Mouse (Mus musculus): ENCODE data around the gene Col4a5. TPM values are rescaled to one million over a fixed set of nuclear protein-coding genes. Genes with fewer than 3 reads are reported as not detected.

Gene Col4a5
- polyA plus RNA-seq (2014; fragmentation: Nextera tagmentation; extraction: Ambion mirVana): 8.0 and 9.4 TPM in 2 replicates

GRCm38 (mm10) chrX:141475110-141475509 is at the start of gene Col4a5:
Gene Col4a5, plus strand, starts transcription at chrX:141475385.
- H3K9ac ChIP-seq (ENCODE audit: low read length): peak within 1 kb of the TSS; percentile 65
- WGBS: 13% methylated on average over 11 of the region's 13 CpGs
- DNase-seq (ENCODE audit: low spot score, missing footprints) (peak; percentile 95), ATAC-seq (ENCODE audit: low FRiP score) (peak; percentile 88)
- no peak within 1 kb of the TSS for H3K27ac ChIP-seq (ENCODE audit: low read depth, low read length)
- no peaks in the 10 kb centered on the region for H3K9me3 ChIP-seq (ENCODE audit: control insufficient read depth, low read length)
- peak within 1 kb of the TSS; percentile 48 for H3K4me2 ChIP-seq
- H3K4me1 ChIP-seq (ENCODE audit: control insufficient read depth, insufficient read depth, low read length): no peaks in the 10 kb centered on the region
- peaks cover 17% of the 10 kb centered on the region for H3K27me3 ChIP-seq (ENCODE audit: control insufficient read depth, insufficient read depth, low read length)
- H3K4me3 ChIP-seq (ENCODE audit: low read depth, low read length): peak within 1 kb of the TSS; percentile 42
- H3K36me3 ChIP-seq (ENCODE audit: control insufficient read depth, insufficient read depth, low read length): no peaks in the 10 kb centered on the region

GRCm38 (mm10) chrX:141436780-141437179 is 38.4 kb upstream of the Col4a5 start:
- Histone ChIP-seq H3K4me1 (ENCODE audit: control insufficient read depth, insufficient read depth, low read length) (no peaks in the 10 kb centered on the region), H3K4me2 (no peak overlapping the region), H3K27me3 (ENCODE audit: control insufficient read depth, insufficient read depth, low read length) (peaks cover 4% of the 10 kb centered on the region; the same call in 1 of the 2 replicates), H3K9me3 (ENCODE audit: control insufficient read depth, low read length) (no peaks in the 10 kb centered on the region), H3K36me3 (ENCODE audit: control insufficient read depth, insufficient read depth, low read length) (no peaks in the 10 kb centered on the region), H3K9ac (ENCODE audit: low read length) (no peak overlapping the region), H3K27ac (ENCODE audit: low read depth, low read length) (no peak overlapping the region), H3K4me3 (ENCODE audit: low read depth, low read length) (no peak overlapping the region)
- 90% methylated on average over 6 of the region's 6 CpGs for WGBS
- no peak for ATAC-seq (ENCODE audit: low FRiP score)
- no peak for DNase-seq (ENCODE audit: low spot score, missing footprints)

GRCm38 (mm10) chrX:141439423-141439822 is 35.8 kb upstream of the Col4a5 start:
- Histone ChIP-seq H3K27me3 (ENCODE audit: control insufficient read depth, insufficient read depth, low read length) (0 out of 2 replicates have a peak, but pooled peaks cover 4% of the 10 kb centered on the region), H3K4me2 (no peak overlapping the region), H3K9ac (ENCODE audit: low read length) (no peak overlapping the region), H3K27ac (ENCODE audit: low read depth, low read length) (no peak overlapping the region), H3K36me3 (ENCODE audit: control insufficient read depth, insufficient read depth, low read length) (no peaks in the 10 kb centered on the region), H3K4me1 (ENCODE audit: control insufficient read depth, insufficient read depth, low read length) (no peaks in the 10 kb centered on the region), H3K4me3 (ENCODE audit: low read depth, low read length) (no peak overlapping the region), H3K9me3 (ENCODE audit: control insufficient read depth, low read length) (no peaks in the 10 kb centered on the region)
- no peak for DNase-seq (ENCODE audit: low spot score, missing footprints)
- no peak for ATAC-seq (ENCODE audit: low FRiP score)
- 71% methylated on average over 2 of the region's 2 CpGs for WGBS

DNA sequence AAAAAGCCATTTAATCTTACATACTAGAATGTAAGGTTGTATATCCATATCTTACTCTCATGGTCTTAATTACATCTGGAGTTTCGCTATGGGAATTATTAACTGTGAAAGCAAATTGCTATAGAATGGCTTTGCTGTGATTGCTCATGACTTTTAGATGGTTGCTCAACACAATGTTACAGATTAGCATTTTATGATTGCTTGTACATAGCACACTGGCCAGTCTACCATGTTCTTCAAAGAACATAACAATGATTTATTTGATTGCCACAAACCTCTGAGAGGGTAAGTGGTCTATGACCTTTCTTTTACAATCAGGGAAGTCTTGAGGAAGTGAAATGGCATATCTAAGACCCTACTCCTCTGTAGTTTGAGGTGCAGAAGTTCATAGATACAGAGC is 27.2 kb upstream of the Col4a5 start:
- 77% methylated on average over 1 of the region's 1 CpGs for WGBS
- Histone ChIP-seq H3K36me3 (ENCODE audit: control insufficient read depth, insufficient read depth, low read length) (no peaks in the 10 kb centered on the region), H3K4me2 (no peak overlapping the region), H3K4me3 (ENCODE audit: low read depth, low read length) (no peak overlapping the region), H3K27me3 (ENCODE audit: control insufficient read depth, insufficient read depth, low read length) (peaks cover 14% of the 10 kb centered on the region), H3K4me1 (ENCODE audit: control insufficient read depth, insufficient read depth, low read length) (no peaks in the 10 kb centered on the region), H3K9ac (ENCODE audit: low read length) (no peak overlapping the region), H3K9me3 (ENCODE audit: control insufficient read depth, low read length) (no peaks in the 10 kb centered on the region), H3K27ac (ENCODE audit: low read depth, low read length) (no peak overlapping the region)
- ATAC-seq (ENCODE audit: low FRiP score) (no peak), DNase-seq (ENCODE audit: low spot score, missing footprints) (no peak)

DNA sequence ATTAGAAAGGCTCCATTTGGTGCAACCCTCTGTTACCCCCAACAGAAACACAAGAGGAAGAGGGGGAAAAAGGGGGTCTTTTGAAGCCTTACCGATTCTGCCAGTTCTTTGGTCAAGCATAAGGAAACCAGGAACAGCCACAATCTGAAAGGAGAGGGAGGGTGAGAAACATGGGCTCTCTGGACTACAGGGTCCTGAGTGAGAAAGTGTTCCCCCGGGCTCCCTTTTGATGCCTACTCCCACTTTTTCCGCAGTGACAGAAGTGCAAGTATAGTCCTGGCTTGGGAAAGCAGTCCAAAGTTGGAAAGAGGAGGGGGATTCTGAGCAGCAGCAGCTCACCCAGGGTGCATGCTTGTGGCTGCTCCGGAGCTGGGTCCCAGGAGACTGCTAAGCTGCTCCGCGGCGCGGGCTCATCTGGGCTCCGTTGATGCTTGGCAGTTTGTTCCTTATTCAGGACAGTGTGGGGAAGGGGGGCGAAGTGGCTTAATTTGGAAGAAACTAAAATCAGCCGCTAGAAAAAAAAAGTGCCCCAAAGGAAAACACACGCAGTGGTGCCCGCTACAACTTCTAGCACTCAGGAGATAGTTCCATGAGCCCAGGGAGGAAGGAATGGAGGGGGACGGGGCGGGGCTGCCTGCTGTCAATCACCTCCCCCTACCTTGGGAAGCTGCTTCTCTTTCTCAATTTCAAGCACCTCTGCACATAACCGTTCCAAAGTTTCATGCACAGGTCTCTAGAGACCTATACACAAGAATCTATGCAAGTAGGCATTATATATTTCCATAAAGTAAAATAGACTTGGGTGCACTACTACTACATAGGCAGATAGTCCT is 1.5 kb upstream of the Col4a5 start, which contains the start of gene Col4a6:
TSS of gene Col4a6 (minus strand) at position 607 of the 833 bp plus-strand sequence.
- Histone ChIP-seq H3K9ac (ENCODE audit: low read length) (peak within 1 kb of the TSS; percentile 16; the same call in 1 of the 2 replicates), H3K27me3 (ENCODE audit: control insufficient read depth, insufficient read depth, low read length) (peaks cover 17% of the 10 kb centered on the region), H3K4me3 (ENCODE audit: low read depth, low read length) (peak within 1 kb of the TSS; percentile 42), H3K4me2 (peak within 1 kb of the TSS; percentile 48), H3K9me3 (ENCODE audit: control insufficient read depth, low read length) (no peaks in the 10 kb centered on the region), H3K36me3 (ENCODE audit: control insufficient read depth, insufficient read depth, low read length) (no peaks in the 10 kb centered on the region), H3K4me1 (ENCODE audit: control insufficient read depth, insufficient read depth, low read length) (no peaks in the 10 kb centered on the region), H3K27ac (ENCODE audit: low read depth, low read length) (no peak within 1 kb of the TSS)
- 15% methylated on average over 16 of the region's 16 CpGs for whole genome bisulfite sequencing
- DNase-seq (ENCODE audit: low spot score, missing footprints) (peak; percentile 89), ATAC-seq (ENCODE audit: low FRiP score) (peak; percentile 81)

GRCm38 (mm10) chrX:141475566-141476327 is 562 bp downstream of the Col4a5 start:
- Histone ChIP-seq H3K36me3 (ENCODE audit: control insufficient read depth, insufficient read depth, low read length) (no peaks in the 10 kb centered on the region), H3K27ac (ENCODE audit: low read depth, low read length) (no peak overlapping the region), H3K4me1 (ENCODE audit: control insufficient read depth, insufficient read depth, low read length) (no peaks in the 10 kb centered on the region), H3K4me3 (ENCODE audit: low read depth, low read length) (peak overlapping the region; percentile 42), H3K27me3 (ENCODE audit: control insufficient read depth, insufficient read depth, low read length) (peaks cover 14% of the 10 kb centered on the region), H3K9ac (ENCODE audit: low read length) (peak overlapping the region; percentile 65), H3K9me3 (ENCODE audit: control insufficient read depth, low read length) (no peaks in the 10 kb centered on the region), H3K4me2 (peak overlapping the region; percentile 48)
- DNase-seq (ENCODE audit: low spot score, missing footprints) (peak; percentile 83), ATAC-seq (ENCODE audit: low FRiP score) (peak; percentile 74)
- 18% methylated on average over 14 of the region's 14 CpGs for WGBS

GRCm38 (mm10) chrX:141494545-141494944 is 19.4 kb downstream of the Col4a5 start:
- DNase-seq (ENCODE audit: low spot score, missing footprints) (no peak), ATAC-seq (ENCODE audit: low FRiP score) (no peak)
- Histone ChIP-seq H3K4me2 (no peak overlapping the region), H3K27me3 (ENCODE audit: control insufficient read depth, insufficient read depth, low read length) (no peaks in the 10 kb centered on the region; the same call in 1 of the 2 replicates), H3K4me3 (ENCODE audit: low read depth, low read length) (no peak overlapping the region), H3K36me3 (ENCODE audit: control insufficient read depth, insufficient read depth, low read length) (no peaks in the 10 kb centered on the region), H3K4me1 (ENCODE audit: control insufficient read depth, insufficient read depth, low read length) (no peaks in the 10 kb centered on the region), H3K9ac (ENCODE audit: low read length) (no peak overlapping the region), H3K27ac (ENCODE audit: low read depth, low read length) (no peak overlapping the region), H3K9me3 (ENCODE audit: control insufficient read depth, low read length) (no peaks in the 10 kb centered on the region)
- 63% methylated on average over 4 of the region's 4 CpGs for WGBS

GRCm38 (mm10) chrX:141503125-141503524 is 27.9 kb downstream of the Col4a5 start:
- no peak overlapping the region for H3K27ac ChIP-seq (ENCODE audit: low read depth, low read length)
- H3K4me3 ChIP-seq (ENCODE audit: low read depth, low read length): no peak overlapping the region
- ATAC-seq (ENCODE audit: low FRiP score) (no peak), DNase-seq (ENCODE audit: low spot score, missing footprints) (no peak)
- no peaks in the 10 kb centered on the region for H3K9me3 ChIP-seq (ENCODE audit: control insufficient read depth, low read length)
- no peak overlapping the region for H3K4me2 ChIP-seq
- no peaks in the 10 kb centered on the region for H3K4me1 ChIP-seq (ENCODE audit: control insufficient read depth, insufficient read depth, low read length)
- no peaks in the 10 kb centered on the region; the same call in none of the 2 replicates for H3K27me3 ChIP-seq (ENCODE audit: control insufficient read depth, insufficient read depth, low read length)
- no peaks in the 10 kb centered on the region for H3K36me3 ChIP-seq (ENCODE audit: control insufficient read depth, insufficient read depth, low read length)
- 71% methylated on average over 1 of the region's 1 CpGs for WGBS
- no peak overlapping the region for H3K9ac ChIP-seq (ENCODE audit: low read length)

- no peaks in the 10 kb centered on the region for H3K9me3 ChIP-seq (ENCODE audit: control insufficient read depth, low read length)
- no peaks in the 10 kb centered on the region for H3K4me1 ChIP-seq (ENCODE audit: control insufficient read depth, insufficient read depth, low read length)
- no peak for DNase-seq (ENCODE audit: low spot score, missing footprints)
- H3K9ac ChIP-seq (ENCODE audit: low read length): no peak overlapping the region
- no peak for ATAC-seq (ENCODE audit: low FRiP score)
- no peak overlapping the region for H3K4me3 ChIP-seq (ENCODE audit: low read depth, low read length)
- no peak overlapping the region for H3K27ac ChIP-seq (ENCODE audit: low read depth, low read length)
- no peaks in the 10 kb centered on the region for H3K36me3 ChIP-seq (ENCODE audit: control insufficient read depth, insufficient read depth, low read length)
- no peaks in the 10 kb centered on the region; the same call in 1 of the 2 replicates for H3K27me3 ChIP-seq (ENCODE audit: control insufficient read depth, insufficient read depth, low read length)
- no peak overlapping the region for H3K4me2 ChIP-seq
Observed at GRCm38 (mm10) chrX:141533447-141533846, 58.3 kb downstream of the Col4a5 start.

Data from midbrain, embryonic 11.5 days (tissue).